Mouse (Mus musculus): ENCODE data around the gene Lipe.
"Not testable (repeated sequence)": the region's sequence is repeated elsewhere in the genome, so short reads cannot be mapped to it uniquely, and the experiment has no call there.

DNA sequence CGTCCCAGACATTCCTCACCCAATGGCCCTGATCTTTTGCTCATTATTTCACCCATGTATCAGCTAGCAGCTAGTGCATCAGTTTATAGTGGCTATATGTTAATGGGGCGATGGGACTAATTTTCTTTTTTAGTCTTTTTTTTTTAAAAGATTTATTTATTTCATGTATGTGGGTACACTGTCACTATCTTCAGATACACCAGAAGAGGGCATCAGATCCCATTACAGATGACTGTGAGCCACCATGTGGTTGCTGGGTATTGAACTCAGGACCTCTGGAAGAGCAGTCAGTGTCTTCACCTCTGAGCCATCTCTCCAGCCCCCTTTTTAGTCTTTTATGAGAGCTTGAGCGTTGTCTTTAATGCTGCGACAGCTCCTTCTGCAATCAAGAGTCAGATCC, 27.9 kb upstream of the Lipe start:
- TF ChIP-seq CTCF (conservative IDR thresholded peaks at IDR 0.05; ENCODE audit: low read length); POU5F1 (IDR thresholded peaks at IDR 0.05; ENCODE audit: borderline replicate concordance, low read length): not testable (repeated sequence)

Measured in E14TG2a.4 (cell line).